Mouse (Mus musculus): Measurements from ENCODE around the gene Apold1.
A peak's percentile ranks its signal among the peaks of the same experiment; 100 is the strongest.

The Apold1 gene

DNA sequence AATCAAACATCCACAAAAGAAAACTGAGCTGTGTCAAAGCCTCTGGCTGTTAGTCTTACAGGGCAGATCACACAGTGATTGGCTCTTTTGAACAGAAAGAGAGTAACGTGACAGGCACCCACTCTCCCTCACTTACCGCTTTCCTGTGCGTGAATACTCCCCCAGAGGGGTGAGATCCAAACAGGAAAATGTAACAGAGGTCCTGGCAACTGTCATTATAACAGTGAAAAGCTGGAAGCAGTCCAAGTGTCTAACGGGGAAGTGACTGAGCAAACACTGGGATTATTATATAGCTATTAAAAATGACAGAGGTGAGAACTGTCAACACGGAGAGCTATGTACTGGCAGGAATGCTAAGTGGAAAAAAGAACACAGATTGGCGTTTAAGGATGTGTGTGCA, 4.9 kb upstream of the Apold1 start:
- DNase-seq (ENCODE audit: low spot score) = no peak

GRCm38 (mm10) chr6:134983529-134984370, 2.2 kb downstream of the Apold1 start:
- peak; percentile 76 for DNase-seq (ENCODE audit: low spot score)

GRCm38 (mm10) chr6:134984748-134985147, 3.2 kb downstream of the Apold1 start:
- DNase-seq (ENCODE audit: low spot score) = peak; percentile 8

- DNase-seq (ENCODE audit: low spot score) = no peak
These were observed 6.9 kb downstream of the Apold1 start for GRCm38 (mm10) chr6:134988377-134988776.

GRCm38 (mm10) chr6:134990674-134991073, 9.2 kb downstream of the Apold1 start:
- no peak for DNase-seq (ENCODE audit: low spot score)

- no peak for DNase-seq (ENCODE audit: low spot score)
These were observed 12.6 kb downstream of the Apold1 start for GRCm38 (mm10) chr6:134994031-134994651.

DNA sequence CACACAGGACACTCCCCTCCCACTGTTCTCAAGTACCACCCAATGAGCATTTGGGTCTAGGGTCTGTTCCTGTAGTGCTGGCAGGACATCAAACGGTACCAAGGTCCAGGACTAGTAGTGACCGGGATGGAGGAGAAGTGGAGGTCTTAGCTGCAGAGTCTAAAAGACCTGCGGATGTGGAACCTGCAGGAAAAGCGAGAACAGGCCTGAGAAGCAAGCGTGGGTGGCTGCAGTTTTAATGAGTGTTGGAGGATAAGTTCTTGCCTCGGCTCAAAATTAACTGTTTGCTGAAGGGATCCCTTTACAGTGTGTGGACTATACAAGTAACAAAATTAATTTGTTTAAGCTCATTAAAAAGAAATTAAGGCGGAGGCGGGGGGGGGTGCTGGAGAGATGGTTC, 13.5 kb downstream of the Apold1 start:
- DNase-seq (ENCODE audit: low spot score) = no peak

GRCm38 (mm10) chr6:134996918-134997317, 15.4 kb downstream of the Apold1 start:
- peak; percentile 28 for DNase-seq (ENCODE audit: low spot score)

DNA sequence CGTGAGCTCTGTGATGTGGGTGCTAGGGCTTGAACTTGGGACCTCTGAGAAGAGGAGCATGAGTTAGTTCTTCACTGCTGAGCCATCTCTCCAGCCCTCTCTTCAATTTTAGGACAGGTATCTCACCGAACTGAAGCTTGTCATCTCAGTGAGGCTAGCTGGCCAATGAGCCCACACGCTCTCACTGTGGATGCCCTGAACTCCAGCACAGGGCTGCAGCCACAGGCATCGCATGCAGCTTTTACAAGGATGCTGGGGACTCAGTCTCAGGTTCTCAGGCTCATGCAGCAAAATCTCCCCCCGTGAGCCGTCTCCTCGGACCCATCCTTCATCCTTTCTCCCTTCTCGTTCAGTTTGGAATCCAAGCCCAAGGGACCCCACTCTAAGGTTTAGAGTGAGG, 16.6 kb downstream of the Apold1 start:
- no peak for DNase-seq (ENCODE audit: low spot score)

- DNase-seq (ENCODE audit: low spot score) = no peak
These were observed 17.3 kb downstream of the Apold1 start for GRCm38 (mm10) chr6:134998781-134999180.

DNA sequence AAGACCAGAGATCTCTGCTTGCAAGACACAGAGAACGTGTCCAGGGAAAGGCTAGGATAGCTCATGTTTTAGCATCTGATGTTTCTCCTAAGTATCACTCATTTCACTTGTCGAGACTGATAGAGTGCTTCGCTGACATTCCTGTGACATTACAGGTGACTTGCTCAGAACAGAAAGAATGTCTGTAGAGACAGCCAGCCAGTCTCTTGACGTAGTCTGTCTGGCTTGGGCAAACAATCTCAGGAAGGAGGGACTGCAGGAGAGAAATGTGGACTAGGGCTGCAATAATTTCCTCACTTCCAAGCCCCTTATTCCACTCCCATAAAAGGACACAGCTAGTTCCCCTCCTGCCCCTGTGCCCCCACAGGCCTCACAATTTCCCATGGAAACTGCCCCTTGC, 18.8 kb downstream of the Apold1 start:
- no peak for DNase-seq (ENCODE audit: low spot score)

DNA sequence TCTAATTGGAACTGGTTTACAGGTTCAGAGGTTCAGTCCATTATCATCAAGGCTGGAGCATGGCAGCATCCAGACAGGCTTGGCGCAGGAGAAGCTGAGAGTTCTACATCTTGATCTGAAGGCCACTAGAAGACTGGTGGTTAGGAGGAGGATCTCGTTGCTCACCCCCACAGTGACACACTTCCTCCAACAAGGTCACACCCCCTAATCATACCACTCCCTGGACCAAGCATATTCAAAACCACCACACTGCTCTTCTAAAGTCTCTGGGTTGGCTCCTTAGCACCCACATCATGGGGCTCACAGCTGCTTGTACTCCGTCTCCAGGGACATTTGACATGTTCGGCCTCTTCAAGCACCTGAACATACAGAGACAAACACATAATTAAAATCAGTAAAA, 20.5 kb downstream of the Apold1 start:
- no peak for DNase-seq (ENCODE audit: low spot score)

DNA sequence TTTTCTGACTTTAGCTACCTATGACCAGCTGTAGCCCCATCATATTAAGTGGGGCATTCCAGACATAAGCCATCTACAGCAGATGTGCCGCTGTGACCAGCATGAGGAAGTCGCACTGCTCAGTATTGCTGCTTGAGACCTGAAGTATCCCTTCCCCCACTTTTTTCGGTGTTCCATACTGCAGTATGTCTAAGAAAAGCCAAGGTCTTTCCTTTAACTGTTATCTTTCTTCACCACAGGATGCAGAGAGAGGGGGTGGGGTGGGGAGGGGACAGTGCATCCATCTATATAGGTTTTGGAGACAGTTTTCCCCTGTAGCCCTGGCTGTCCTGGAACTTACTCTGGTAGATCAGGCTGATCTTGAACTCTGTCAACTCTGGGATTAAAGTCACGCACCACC, 24.9 kb downstream of the Apold1 start:
- no peak for DNase-seq (ENCODE audit: low spot score)

DNA sequence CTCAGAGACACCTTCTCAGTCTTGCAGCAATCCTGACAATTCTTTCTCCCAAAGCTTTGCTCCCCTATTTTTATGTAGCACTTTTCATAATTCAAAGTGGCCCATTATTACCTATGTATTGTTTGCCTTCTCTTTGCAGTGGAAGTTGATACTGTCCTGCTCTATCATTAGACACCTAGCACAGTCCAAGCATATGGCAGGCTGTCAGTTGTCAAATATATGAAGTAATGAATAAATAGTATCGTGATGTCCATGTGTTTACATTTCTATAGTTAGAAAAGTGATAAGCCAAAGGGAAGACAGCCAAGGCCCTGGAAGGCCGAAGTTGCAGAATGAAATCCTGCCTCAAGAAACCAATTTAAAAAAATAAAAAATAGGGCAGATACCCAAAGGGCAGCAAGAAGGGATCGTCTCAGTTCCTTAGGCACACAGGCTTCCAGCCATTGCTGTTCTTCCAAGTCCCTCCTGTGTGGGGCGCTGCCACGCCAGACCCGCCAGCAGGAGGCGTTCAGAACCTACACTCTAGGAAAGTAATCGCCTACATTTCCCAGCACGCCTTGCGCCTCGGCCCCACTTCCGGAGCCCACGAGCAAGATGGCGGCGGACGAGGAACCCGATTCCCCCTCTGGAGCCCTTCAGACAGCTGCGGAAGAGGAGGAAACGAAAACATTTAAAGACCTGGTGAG, 29.7 kb downstream of the Apold1 start, which contains the start of gene Ddx47:
TSS of gene Ddx47 (plus strand) at position 565 of the 686 bp plus-strand sequence.
- DNase-seq (ENCODE audit: low spot score) = peak; percentile 94

- DNase-seq (ENCODE audit: low spot score) = no peak
These were observed 30.2 kb downstream of the Apold1 start for GRCm38 (mm10) chr6:135011734-135012116.

DNA sequence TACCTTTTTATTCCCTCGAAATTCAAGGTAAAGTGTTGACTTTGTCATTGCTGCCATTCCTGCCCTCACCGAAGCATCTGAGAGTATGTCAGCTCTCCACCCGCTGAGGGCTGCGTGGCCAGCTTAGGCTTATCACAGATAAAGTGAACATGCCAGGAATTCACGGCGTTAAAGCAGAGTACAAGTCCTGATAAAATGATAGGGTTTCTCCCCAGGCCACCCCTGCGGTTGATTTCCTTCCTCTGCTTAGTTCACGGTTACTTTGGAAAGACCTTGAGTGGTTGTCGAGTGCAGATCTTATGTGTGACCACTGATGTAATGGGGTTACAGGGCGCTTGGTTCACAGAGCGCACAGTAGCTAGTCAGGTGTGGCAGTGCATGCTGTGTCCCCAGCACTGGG, 35.7 kb downstream of the Apold1 start:
- no peak for DNase-seq (ENCODE audit: low spot score)

GRCm38 (mm10) chr6:135019564-135019963, 38.0 kb downstream of the Apold1 start:
- DNase-seq (ENCODE audit: low spot score) = no peak

GRCm38 (mm10) chr6:135021633-135022032, 40.1 kb downstream of the Apold1 start:
- DNase-seq (ENCODE audit: low spot score) = no peak

GRCm38 (mm10) chr6:135023379-135023778, 41.9 kb downstream of the Apold1 start:
- DNase-seq (ENCODE audit: low spot score) = no peak

GRCm38 (mm10) chr6:135024781-135025420, 43.4 kb downstream of the Apold1 start:
- no peak for DNase-seq (ENCODE audit: low spot score)

DNA sequence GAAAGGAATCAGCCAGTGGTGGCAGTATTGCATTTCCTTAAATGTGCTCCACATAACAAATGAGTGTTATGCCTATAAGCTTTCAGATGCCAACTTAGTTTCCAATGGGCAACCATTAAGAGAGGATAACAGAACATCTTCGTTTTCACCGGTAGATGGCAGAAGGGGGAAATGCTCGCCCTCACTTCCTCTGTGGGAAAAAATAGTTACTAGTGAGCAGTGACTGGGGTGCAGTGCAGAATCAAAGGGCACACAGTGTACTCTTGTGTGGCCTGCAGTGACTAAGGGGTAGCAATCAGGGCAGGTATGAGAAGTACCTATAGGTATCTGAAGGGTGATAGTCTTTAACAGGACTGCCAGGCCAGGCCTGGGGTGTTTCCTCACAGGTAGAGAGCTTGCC, 44.7 kb downstream of the Apold1 start:
- DNase-seq (ENCODE audit: low spot score) = peak; percentile 33

GRCm38 (mm10) chr6:135026755-135027154, 45.2 kb downstream of the Apold1 start:
- DNase-seq (ENCODE audit: low spot score) = no peak

Measured in T-cell, adult 2 months (primary cell).